Mouse (Mus musculus) neural tube, embryonic 14.5 days (tissue): ENCODE results near the gene Gpr65. TPM values are rescaled to one million over a fixed set of nuclear protein-coding genes. Genes with fewer than 3 reads are reported as not detected.
"Not testable (repeated sequence)": the region's sequence is repeated elsewhere in the genome, so short reads cannot be mapped to it uniquely, and the experiment has no call there.

Source experiments
- ATAC-seq: fragments of 200-750 bp; cut with Nextera tagmentation; 2 replicates; pipeline ENCODE4 v1.8.0; 2017; ENCODE audit warnings: low read depth, mild to moderate bottlenecking, moderate TSS enrichment, moderate library complexity
- H3K27ac ChIP-seq: fragments of 300-500 bp; sonication (generic); 2 replicates; pipeline ENCODE4 v1.5.1; 2014; ENCODE audit warnings: low read depth, mild to moderate bottlenecking, control low read depth, low read length, moderate library complexity, mixed read lengths
- H3K27me3 ChIP-seq: fragments of 300-500 bp; sonication (generic); 2 replicates; pipeline ENCODE4 v1.6.1; 2014; ENCODE audit warnings: low read length; ENCODE audit not compliant: control insufficient read depth, insufficient read depth
- H3K36me3 ChIP-seq: fragments of 300-500 bp; sonication (generic); 2 replicates; pipeline ENCODE4 v1.6.1; 2014; ENCODE audit warnings: low read length, mixed read lengths; ENCODE audit not compliant: control insufficient read depth, insufficient read depth
- H3K4me1 ChIP-seq: fragments of 300-500 bp; sonication (generic); 2 replicates; pipeline ENCODE4 v1.6.1; 2014; ENCODE audit warnings: low read length; ENCODE audit not compliant: control insufficient read depth, insufficient read depth
- H3K4me2 ChIP-seq: fragments of 300-500 bp; sonication (generic); 2 replicates; pipeline ENCODE4 v1.6.1; 2014; ENCODE audit warnings: mild to moderate bottlenecking, low read depth, low read length, control low read depth
- H3K4me3 ChIP-seq: fragments of 300-500 bp; sonication (generic); 2 replicates; pipeline ENCODE4 v1.5.1; 2014; ENCODE audit warnings: low read depth, low read length, control low read depth, mixed read lengths
- H3K9ac ChIP-seq: fragments of 300-500 bp; sonication (generic); replicated peaks from 2 replicates; pipeline ENCODE4 v1.6.1; 2014; ENCODE audit warnings: low read depth, mild to moderate bottlenecking, control low read depth, low read length, mixed read lengths
- H3K9me3 ChIP-seq: fragments of 300-500 bp; sonication (generic); 2 replicates; pipeline ENCODE4 v1.6.1; 2016; ENCODE audit warnings: low read length; ENCODE audit not compliant: control insufficient read depth
- WGBS: fragments of 180-500 bp; shearing (Covaris S2); extraction: QIAGEN DNeasy Blood & Tissue Kit; methylation state at CpG from one replicate; pipeline ENCODE4 v1.1.7; 2014; 5-methylcytosine and 5-hydroxymethylcytosine counted together
- polyA plus RNA-seq: library from polyadenylated mRNA; unstranded; fragments of >200 nt; fragmentation: Nextera tagmentation; extraction: Ambion mirVana; gene quantifications from 2 replicates; pipeline ENCODE4 v1.2.1, GENCODE M21; 2014

Gpr65 gene
- polyA plus RNA-seq, 1 experiment from 2014 or later: not detected

GRCm38 (mm10) chr12:98301980-98302379 is 33.5 kb downstream of the Gpr65 start:
- WGBS: 88% methylated on average over 5 of the region's 5 CpGs
- ATAC-seq: no peak

GRCm38 (mm10) chr12:98303013-98303412 is 34.6 kb downstream of the Gpr65 start:
- Histone ChIP-seq H3K4me3 (no peak overlapping the region), H3K27ac (no peak overlapping the region), H3K4me1 (no peaks in the 10 kb centered on the region), H3K9ac (no peak overlapping the region), H3K27me3 (no peaks in the 10 kb centered on the region), H3K9me3 (no peaks in the 10 kb centered on the region), H3K4me2 (no peak overlapping the region), H3K36me3 (no peaks in the 10 kb centered on the region)
- 72% methylated on average over 1 of the region's 1 CpGs for WGBS
- ATAC-seq: no peak

More at GRCm38 (mm10) chr12:98301980-98302379, 33.5 kb downstream of the Gpr65 start:
- no peak overlapping the region for H3K4me2 ChIP-seq
- H3K36me3 ChIP-seq: no peaks in the 10 kb centered on the region
- H3K27ac ChIP-seq: no peak overlapping the region
- no peak overlapping the region for H3K4me3 ChIP-seq
- H3K4me1 ChIP-seq: no peaks in the 10 kb centered on the region
- H3K9ac ChIP-seq: no peak overlapping the region
- H3K9me3 ChIP-seq: no peaks in the 10 kb centered on the region
- no peaks in the 10 kb centered on the region for H3K27me3 ChIP-seq

DNA sequence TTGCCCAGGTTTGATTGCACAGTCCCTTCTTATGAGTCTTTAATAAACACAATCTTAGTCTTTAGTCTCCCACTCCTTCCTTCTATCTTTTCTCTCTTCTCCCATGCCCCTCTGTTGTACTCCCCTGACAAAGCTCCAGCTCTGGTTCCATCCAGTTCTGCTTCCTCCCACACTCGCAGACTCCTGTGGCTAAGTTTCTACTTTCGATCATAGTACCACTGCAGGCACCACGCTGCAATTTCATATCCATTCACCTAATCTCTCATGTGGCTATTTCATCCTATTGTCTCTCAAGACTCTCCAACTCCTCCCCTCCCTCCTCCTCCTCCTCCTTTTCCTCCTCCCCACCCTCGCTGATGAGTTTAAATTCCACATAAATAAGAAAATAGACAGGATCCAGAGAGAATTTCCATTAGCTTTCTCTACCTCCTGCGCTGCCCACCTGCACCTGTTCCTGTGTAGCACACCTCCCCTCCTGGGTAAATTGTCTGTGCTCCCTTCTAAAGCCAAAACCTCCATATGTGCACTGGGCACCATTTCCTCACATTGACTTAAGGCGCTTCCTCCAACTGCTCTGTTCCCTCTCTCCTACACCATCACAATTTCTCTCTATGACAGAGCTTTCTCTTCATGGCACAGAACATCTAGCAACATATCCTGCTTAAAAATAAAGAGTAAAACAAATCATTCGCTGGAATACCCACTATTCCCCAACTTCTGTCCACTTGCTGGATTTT is 38.9 kb downstream of the Gpr65 start:
- H3K36me3 ChIP-seq: no peaks in the 10 kb centered on the region
- H3K4me1 ChIP-seq: no peaks in the 10 kb centered on the region
- WGBS: 93% methylated on average over 7 of the region's 7 CpGs
- H3K9ac ChIP-seq: no peak overlapping the region
- H3K27ac ChIP-seq: no peak overlapping the region
- no peaks in the 10 kb centered on the region for H3K27me3 ChIP-seq
- no peak for ATAC-seq
- H3K9me3 ChIP-seq: no peaks in the 10 kb centered on the region
- H3K4me3 ChIP-seq: no peak overlapping the region
- no peak overlapping the region for H3K4me2 ChIP-seq

DNA sequence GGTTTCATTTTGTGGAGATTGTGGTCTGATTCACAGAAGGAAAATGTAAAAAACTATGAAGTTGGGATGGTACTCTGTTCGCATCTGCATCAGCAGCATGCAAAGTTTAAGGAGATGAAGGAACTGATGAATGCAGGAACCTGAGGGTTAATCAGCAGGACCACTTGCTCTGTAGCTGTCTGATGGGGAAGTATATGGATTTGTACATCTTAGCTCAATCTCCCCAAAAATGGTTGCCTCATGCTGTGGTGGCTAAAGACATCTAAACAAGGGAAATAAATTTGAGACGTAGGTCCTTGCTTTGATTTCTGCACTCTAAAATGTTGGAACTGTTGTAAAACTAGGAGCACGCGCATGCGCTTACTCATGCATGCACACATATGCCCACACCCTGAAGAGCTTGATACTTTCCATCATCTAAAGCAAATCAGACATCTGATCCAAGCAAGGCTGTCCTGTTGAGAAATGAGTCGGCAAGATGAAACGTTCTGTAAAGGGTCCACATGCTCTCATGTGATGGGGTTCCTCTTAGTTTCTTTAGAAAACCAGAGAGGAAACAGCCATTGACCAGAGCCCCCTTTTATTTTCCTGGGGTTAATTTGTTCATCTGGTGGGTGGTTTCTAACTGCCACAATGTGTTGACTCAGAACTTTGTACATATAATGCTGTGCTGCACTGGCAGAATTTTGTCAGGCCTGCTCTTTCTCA is 43.1 kb downstream of the Gpr65 start:
- Histone ChIP-seq H3K36me3 (no peaks in the 10 kb centered on the region), H3K27ac (no peak overlapping the region), H3K4me3 (no peak overlapping the region), H3K9me3 (no peaks in the 10 kb centered on the region), H3K4me2 (no peak overlapping the region), H3K4me1 (no peaks in the 10 kb centered on the region), H3K9ac (no peak overlapping the region), H3K27me3 (no peaks in the 10 kb centered on the region)
- no peak for ATAC-seq
- 88% methylated on average over 7 of the region's 7 CpGs for WGBS

GRCm38 (mm10) chr12:98315924-98316323 is 47.5 kb downstream of the Gpr65 start:
- Histone ChIP-seq H3K9ac (no peak overlapping the region), H3K4me3 (no peak overlapping the region), H3K4me2 (no peak overlapping the region), H3K36me3 (no peaks in the 10 kb centered on the region), H3K9me3 (no peaks in the 10 kb centered on the region), H3K4me1 (no peaks in the 10 kb centered on the region), H3K27ac (no peak overlapping the region), H3K27me3 (no peaks in the 10 kb centered on the region)
- 90% methylated on average over 5 of the region's 5 CpGs for WGBS
- ATAC-seq: no peak

DNA sequence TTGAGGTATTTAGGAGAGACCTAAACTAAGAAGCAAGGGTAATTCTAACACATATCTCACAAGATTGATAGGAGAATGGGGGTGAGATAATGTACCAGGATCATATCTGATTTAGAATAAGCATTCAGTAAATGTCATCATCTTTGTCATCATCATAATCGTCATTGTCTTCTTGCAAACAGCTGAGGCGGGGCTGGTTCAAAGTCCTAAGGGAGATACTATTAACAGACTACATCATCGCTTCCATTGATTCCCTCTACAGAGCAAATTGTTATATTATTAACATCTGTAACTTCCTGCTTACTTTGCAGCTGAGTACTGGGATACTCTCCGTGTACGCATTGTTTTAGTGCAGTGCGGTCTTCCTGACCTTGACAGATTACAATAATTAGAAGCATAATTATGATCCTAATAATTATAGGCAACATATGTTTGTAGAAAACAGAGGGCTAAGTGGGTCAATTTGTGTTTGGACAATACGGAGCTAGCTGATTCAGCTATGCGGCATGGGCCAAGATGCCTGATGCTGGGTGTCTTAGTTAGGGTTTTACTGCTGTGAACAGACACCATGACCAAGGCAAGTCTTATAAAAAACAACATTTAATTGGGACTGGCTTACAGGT is 49.4 kb downstream of the Gpr65 start:
- H3K4me1 ChIP-seq: no peaks in the 10 kb centered on the region
- H3K36me3 ChIP-seq: no peaks in the 10 kb centered on the region
- WGBS: 85% methylated on average over 8 of the region's 8 CpGs
- no peak overlapping the region for H3K4me2 ChIP-seq
- ATAC-seq: no peak
- no peak overlapping the region for H3K4me3 ChIP-seq
- H3K9ac ChIP-seq: no peak overlapping the region
- H3K27me3 ChIP-seq: no peaks in the 10 kb centered on the region
- H3K27ac ChIP-seq: no peak overlapping the region
- H3K9me3 ChIP-seq: no peaks in the 10 kb centered on the region

- H3K4me1 ChIP-seq: no peaks in the 10 kb centered on the region
- no peak overlapping the region for H3K4me3 ChIP-seq
- no peaks in the 10 kb centered on the region for H3K36me3 ChIP-seq
- no peak overlapping the region for H3K9ac ChIP-seq
- WGBS: 86% methylated on average over 4 of the region's 4 CpGs
- no peaks in the 10 kb centered on the region for H3K27me3 ChIP-seq
- H3K27ac ChIP-seq: no peak overlapping the region
- ATAC-seq: no peak
- no peak overlapping the region for H3K4me2 ChIP-seq
- no peaks in the 10 kb centered on the region for H3K9me3 ChIP-seq
These were observed 54.0 kb downstream of the Gpr65 start for GRCm38 (mm10) chr12:98322426-98322825.

DNA sequence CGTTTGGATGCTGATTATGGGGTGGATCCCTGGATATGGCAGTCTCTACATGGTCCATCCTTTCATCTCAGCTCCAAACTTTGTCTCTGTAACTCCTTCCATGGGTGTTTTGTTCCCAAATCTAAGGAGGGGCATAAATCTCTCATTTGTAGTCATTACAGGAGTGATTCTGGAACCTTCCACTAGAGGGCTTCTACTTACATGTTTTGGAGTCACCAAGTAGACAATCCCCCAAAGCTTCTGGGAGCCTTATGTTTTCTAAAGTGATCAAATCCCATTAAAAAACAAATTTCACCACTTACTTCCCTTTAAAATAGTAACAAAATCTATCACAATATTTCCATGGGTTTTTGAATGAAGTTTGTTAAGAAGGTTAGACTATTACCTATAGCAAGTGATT is 55.7 kb downstream of the Gpr65 start:
- not testable (repeated sequence) for H3K9ac ChIP-seq, H3K4me3 ChIP-seq

More for the DNA sequence above, 55.7 kb downstream of the Gpr65 start:
- not testable (repeated sequence) for H3K9me3 ChIP-seq, ATAC-seq, H3K27me3 ChIP-seq, H3K4me1 ChIP-seq, H3K27ac ChIP-seq, H3K4me2 ChIP-seq, H3K36me3 ChIP-seq
- no CpG with 5 or more reads among the region's 1 CpGs for WGBS
